Mouse (Mus musculus) G1E (cell line): ENCODE measurements at regions not wholly inside any gene's neighbourhood (a gene's known extent, or its start where the extent isn't known, plus 50 kb on each side); places are given as distances from the start of the nearest gene placed in this dataset.

Experiments used
- CTCF ChIP-seq: IDR thresholded peaks from 2 replicates; pipeline ENCODE4 v1.5.1; 2012; ENCODE audit warnings: low read depth, low read length, inconsistent platforms, mixed read lengths
- GATA1 ChIP-seq: IDR thresholded peaks from 2 replicates; pipeline ENCODE4 v1.6.1; 2012; ENCODE audit warnings: borderline replicate concordance, low read length, inconsistent platforms, mixed read lengths
- GATA2 ChIP-seq: IDR thresholded peaks from 2 replicates; pipeline ENCODE4 v1.6.1; 2012; ENCODE audit warnings: low read depth, low read length, inconsistent platforms, borderline replicate concordance
- POLR2AphosphoS5 ChIP-seq: IDR thresholded peaks from 2 replicates; pipeline ENCODE4 v1.6.1; 2012; ENCODE audit warnings: low read depth, low read length, inconsistent platforms; ENCODE audit not compliant: insufficient replicate concordance
- TAL1 ChIP-seq: conservative IDR thresholded peaks from 2 replicates; pipeline ENCODE4 v1.6.1; 2012; ENCODE audit warnings: low read depth, low read length, inconsistent platforms, mixed read lengths

- TF ChIP-seq CTCF, result no peak
- TF ChIP-seq GATA1, result no peak
- no peak for TF ChIP-seq TAL1
- TF ChIP-seq POLR2AphosphoS5, result no peak
- no peak for TF ChIP-seq GATA2
Observed at GRCm38 (mm10) chr6:99874852-99875251, 148.7 kb upstream of the Prok2 start.
